Mouse (Mus musculus) inflammation-experienced regulatory T-cells (primary cell): Measurements from ENCODE around the gene Sh2b2. TPM values are rescaled to one million over a fixed set of nuclear protein-coding genes. Genes with fewer than 3 reads are reported as not detected.

ENCODE experiments used
- polyA plus RNA-seq, 2 experiments: library from polyadenylated mRNA; unstranded; fragments of 100-300 nt; shearing (Covaris generic); gene quantifications; one replicate each; pipeline ENCODE4 v1.2.1; 2017

Gene Sh2b2
- under 1 TPM; 0.29 to 0.71 TPM for polyA plus RNA-seq

GRCm38 (mm10) chr5:136246452-136246838 is at the start of gene Sh2b2:
Gene Sh2b2 (minus strand): TSS chr5:136246556.

GRCm38 (mm10) chr5:136198474-136199391 is 47.6 kb downstream of the Sh2b2 start, which contains the start of gene Prkrip1:
Gene Prkrip1 (minus strand): TSS chr5:136198963.

GRCm38 (mm10) chr5:136170512-136171362 is 75.6 kb downstream of the Sh2b2 start, which contains the start of gene Orai2:
Gene Orai2 (minus strand): TSS chr5:136170713.

Other genes with a start within 250 kb of the Sh2b2 start
- under 1 TPM; 0.05 to 0.62 TPM for gene Upk3b, start 208.1 kb downstream of the Sh2b2 start, polyA plus RNA-seq
- not detected for gene Upk3bl, start 192.1 kb downstream of the Sh2b2 start, polyA plus RNA-seq
- gene Rasa4, start 162.6 kb downstream of the Sh2b2 start, polyA plus RNA-seq: 1 to 10 TPM; 2.1 to 6.5 TPM
- 100 to 1,000 TPM; 147 to 148 TPM for gene Polr2j, start 129.9 kb downstream of the Sh2b2 start, polyA plus RNA-seq
- gene Lrwd1, start 110.5 kb downstream of the Sh2b2 start, polyA plus RNA-seq: 10 to 100 TPM; 44.4 to 47.7 TPM
- 10 to 100 TPM; 55.0 to 82.9 TPM for gene Alkbh4, start 110.4 kb downstream of the Sh2b2 start, polyA plus RNA-seq
- gene Orai2, start 75.8 kb downstream of the Sh2b2 start, polyA plus RNA-seq: 100 to 1,000 TPM in 1 of 2 experiments, 10 to 100 TPM in 1; 68.7 to 135 TPM
- 10 to 100 TPM; 41.4 to 54.0 TPM for gene Prkrip1, start 47.6 kb downstream of the Sh2b2 start, polyA plus RNA-seq